Mouse (Mus musculus): ENCODE measurements around the gene Papln. TPM values are rescaled to one million over a fixed set of nuclear protein-coding genes. Genes with fewer than 3 reads are reported as not detected.
A peak's percentile ranks its signal among the peaks of the same experiment; 100 is the strongest.

Papln gene
- 1 to 10 TPM; 5.3 to 5.7 TPM for total RNA-seq (2021)
- long read RNA-seq, experiment 1, partial matches to known transcripts = 2 of 2 reads
- long read RNA-seq, experiment 1, other reads (novel, unspliced or antisense) = 0 of 2 reads
- long read RNA-seq, experiment 2, full-length matches to known transcripts = 1 of 2 reads
- long read RNA-seq, experiment 2, partial matches to known transcripts = 1 of 2 reads
- long read RNA-seq, experiment 2, other reads (novel, unspliced or antisense) = 0 of 2 reads

DNA sequence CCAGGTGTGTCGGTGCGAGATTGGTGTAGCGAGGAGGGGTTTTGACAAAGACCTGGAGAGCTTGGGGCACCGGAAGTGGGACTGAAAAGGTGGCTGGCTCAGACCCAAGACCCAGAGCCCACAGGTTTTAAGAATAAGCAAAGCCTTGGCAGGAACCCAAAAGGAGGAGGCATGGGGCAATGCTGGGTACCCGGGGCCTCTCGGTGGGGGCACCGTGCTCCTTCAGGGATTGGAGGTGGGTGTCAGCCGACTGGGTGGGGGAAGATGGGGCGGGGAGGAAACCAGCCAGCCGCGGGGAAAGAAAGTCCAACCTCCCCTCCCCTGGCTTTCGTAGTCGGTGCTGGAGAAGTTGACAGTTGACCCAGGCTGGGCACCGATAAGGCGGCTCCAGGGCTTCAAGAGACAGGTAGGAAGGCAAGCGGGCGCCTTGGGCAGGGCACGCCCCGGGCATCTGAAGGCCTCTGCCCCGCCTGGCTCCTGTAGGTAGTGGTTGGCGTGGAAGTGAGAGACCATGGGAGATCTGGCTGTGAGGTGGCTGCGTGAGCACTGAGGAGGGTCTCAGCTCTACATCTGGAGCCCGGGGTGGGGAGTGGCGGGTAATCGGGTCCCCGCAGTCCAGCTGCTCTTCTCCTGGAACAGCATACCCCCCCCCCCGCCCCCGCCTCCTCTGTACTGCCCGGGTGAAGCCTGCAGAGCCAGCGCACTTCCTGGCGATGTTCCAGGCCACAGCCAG lies at the start of gene Papln:
Gene Papln (plus strand): TSS at position 324 of the 733 bp plus-strand sequence.
- DNase-seq = peak; percentile 19 to 33

DNA sequence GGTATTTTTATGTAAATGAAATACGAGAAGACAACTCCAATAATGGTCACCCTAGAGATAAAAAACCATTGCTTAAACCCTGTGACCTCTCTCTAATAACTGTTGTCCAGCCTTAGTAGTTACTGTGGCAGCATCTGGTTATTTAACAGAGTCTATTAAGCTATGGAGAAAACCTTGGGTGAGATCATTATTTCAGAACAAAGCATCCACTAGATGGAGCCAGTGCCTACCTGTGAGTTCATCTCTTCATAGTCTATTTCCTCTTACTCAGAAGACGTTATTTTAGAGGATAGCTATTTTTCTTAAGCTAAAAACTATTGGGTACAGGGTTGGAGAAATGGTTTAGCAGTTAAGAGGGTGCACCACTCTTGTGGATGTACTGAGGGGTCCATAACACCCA lies 49.7 kb upstream of the Papln start:
- peak; percentile 47 to 76 for DNase-seq

DNA sequence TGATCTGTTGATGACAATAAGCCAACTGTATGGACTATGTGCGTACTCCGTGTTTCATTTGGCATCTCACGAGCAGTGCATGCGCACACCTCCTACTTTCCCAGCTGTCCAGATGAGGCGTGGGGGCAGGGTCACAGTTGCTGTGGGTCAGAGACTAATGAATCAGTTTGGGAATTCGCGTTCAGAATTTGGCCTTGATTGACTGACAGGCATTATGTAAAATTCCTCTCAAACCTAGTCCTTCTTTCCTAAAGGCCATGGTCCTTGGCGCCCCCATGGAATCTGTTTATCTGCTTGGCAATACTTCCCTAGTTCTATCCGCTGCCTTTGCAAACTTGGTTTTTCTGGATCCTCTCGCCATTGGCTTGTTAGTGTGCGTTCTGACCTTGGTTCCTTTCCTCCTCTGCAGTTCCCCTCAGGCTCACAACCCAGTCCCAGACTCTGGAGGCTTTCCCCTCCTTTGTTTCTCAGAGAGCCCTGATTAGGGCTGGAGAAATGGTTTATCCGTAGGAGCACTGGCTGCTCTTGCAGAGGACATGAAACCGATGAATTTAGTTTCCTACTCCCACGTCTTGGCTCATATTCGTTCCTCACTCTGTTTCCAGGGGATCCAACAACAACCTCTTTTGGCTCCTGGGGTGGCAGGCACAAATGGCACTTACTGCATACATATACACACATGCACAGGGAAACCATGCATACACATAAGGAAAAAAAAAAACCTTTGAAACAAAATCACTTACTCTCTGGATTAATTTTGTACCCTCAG lies 46.8 kb upstream of the Papln start:
- peak in 1 of 2 experiments; percentile 26 for DNase-seq

DNA sequence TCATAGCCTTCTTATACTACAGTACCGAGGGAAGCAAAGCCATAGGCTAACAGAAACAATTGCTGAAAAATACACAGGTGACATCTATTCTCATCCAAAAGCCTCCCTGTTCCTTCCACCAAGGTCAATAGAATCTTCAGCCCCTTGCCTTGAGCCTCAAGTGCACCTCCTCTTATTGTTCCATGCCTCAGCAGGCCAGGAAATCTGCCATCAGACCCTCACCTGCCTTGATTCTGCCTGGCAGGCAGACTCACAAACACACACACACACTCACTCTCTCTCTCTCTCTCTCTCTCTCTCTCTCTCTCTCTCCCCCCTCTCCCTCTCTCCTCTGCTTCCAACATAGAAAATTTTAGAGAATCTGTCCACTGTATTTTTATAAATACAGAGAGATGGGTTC lies 44.0 kb upstream of the Papln start:
- no peak for DNase-seq

- DNase-seq = no peak
These were observed 42.2 kb upstream of the Papln start for GRCm38 (mm10) chr12:83721281-83721680.

GRCm38 (mm10) chr12:83723037-83723436 lies 40.4 kb upstream of the Papln start:
- no peak for DNase-seq

- DNase-seq = no peak
These were observed 36.7 kb upstream of the Papln start for GRCm38 (mm10) chr12:83726510-83727308.

- no peak for DNase-seq
These were observed 31.2 kb upstream of the Papln start for GRCm38 (mm10) chr12:83732225-83732624.

DNA sequence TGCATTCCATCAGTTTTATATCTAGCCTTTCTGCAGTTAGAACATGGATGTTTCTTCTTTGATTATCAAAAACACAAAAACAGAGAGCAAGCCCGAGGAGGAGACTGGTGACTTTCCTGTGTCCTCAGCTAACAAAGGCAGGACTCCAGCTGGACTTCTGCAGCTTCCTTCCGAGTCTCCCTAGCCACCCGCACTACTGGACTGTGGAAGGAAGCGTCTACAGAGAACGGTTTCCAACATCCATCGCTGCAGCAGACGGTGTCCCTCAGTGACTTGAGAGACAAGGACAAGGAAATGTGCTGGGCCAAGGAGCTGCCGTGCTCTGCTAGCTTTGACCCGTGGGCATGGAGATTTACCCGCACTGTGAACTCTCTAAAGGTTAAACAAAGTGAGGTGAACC lies 29.4 kb upstream of the Papln start:
- peak in 1 of 2 experiments; percentile 61 for DNase-seq

- DNase-seq = peak in 1 of 2 experiments; percentile 10
These were observed 27.2 kb upstream of the Papln start for GRCm38 (mm10) chr12:83736236-83736635.

DNA sequence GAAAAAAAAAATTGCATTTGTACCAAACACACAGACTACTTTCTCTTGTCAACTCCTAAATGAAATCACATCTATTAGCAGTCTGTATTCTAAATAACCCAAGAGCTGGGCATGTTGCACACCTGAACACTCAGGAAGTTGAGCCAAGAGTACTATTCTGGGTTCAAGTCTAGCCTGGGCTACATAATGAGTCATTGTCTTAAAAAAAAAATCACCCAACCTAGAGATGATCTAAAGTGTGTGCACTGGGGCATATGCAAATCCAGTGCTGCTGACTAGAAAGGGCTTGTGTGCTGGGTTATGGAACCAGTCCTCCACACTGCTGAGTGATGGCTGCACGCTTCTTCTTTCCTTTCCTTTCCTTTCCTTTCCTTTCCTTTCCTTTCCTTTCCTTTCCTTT lies 24.8 kb upstream of the Papln start:
- DNase-seq = no peak

GRCm38 (mm10) chr12:83741722-83742121 lies 21.7 kb upstream of the Papln start:
- no peak for DNase-seq

DNA sequence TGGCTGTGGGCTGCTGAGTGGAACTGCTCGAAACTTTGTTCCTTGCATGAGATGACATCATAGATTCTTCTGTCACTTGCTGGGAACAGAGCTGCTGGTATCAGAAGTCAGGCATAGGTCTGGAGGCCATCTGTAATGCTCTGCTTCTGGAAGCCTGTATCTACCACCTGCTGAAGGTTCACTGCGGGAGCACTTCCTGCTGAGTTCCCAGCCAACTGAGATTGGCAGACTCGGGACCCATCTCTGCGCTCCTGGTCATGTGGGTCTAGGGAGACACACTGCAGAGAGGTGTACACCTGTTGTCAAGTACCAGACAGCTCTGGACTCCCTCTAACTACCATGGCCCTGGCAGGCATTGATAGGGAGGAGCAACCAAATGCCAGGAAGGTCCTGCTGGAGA lies 20.6 kb upstream of the Papln start:
- no peak for DNase-seq

DNA sequence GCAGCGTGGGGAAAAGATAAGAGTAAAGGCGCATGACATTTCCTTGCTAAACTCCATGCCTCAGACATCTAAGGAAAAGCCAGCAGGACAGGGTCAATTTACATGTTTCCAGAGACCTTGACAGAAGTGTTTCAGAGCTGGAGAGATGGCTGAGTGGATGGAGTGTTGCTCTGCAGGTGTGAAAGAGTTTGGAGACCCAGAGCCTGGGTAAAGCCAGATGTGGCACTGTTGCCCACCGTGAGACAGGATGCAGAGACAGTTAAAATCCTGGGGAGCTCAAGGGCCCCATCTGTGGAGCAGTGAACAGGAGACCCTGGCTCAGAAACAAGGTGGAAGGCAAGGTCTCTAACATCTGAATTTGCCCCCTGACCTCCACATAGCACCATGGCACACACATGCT lies 19.7 kb upstream of the Papln start:
- no peak for DNase-seq

- no peak for DNase-seq
These were observed 14.2 kb upstream of the Papln start for GRCm38 (mm10) chr12:83749186-83749585.

- DNase-seq = peak; percentile 33 to 46
These were observed 10.9 kb upstream of the Papln start for GRCm38 (mm10) chr12:83752495-83752894.

- no peak for DNase-seq
These were observed 4.7 kb upstream of the Papln start for GRCm38 (mm10) chr12:83758735-83759134.

- DNase-seq = no peak
These were observed 3.2 kb upstream of the Papln start for GRCm38 (mm10) chr12:83760201-83760600.

DNA sequence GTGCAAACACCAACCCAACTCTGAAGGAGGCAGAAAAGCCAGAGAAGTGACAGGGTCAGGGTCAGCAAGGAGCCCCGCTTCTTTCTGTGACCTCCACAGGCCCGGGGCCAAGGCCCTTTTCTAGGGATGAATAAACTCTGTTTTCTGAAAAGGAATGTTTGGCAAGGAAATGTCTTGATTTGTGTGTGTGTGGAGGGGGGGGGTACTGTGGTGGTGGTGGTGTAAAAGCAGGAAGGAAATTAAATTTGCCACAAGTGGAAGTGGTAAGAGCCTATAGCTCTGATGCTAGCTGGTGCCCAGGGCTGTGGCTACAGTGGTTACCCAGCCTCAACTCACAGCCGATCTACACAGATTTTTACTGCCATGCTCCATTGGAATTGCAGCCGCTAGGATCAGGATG lies 728 bp upstream of the Papln start:
- peak in 1 of 2 experiments; percentile 38 for DNase-seq

DNA sequence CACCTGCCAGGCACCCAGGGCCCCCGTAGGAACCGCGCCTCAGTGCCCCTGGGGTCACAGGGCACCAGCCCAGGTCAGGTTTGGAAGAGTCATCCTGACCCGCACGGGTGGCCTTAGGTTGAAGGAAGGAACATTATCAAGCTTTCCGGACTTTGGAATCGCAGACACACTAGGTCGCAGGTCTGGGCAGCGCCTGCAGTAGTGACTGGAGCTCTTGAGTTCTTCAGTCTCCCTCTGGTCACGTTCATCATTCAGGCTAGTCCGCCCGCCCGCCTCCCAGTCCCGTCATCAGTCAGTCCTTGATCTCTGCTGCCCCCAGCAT lies 571 bp downstream of the Papln start:
- peak in 1 of 2 experiments; percentile 32 for DNase-seq

DNA sequence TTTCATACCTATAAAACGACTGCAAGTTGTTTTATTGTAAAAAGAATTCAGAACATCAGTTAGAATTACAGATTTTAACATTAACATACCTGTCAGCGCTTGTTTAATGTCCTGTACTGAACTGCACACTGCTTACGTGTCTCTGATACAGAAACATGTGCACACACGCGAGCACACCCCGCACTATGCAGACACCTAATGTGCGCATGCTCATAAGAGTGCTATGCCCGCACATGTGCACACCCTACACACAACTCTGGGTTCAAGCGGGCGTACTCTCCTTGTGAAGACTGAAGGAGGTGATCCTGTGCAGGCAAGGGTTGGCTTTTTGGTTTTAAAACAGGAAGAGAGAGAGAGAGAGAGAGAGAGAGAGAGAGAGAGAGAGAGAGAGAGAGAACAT lies 1.1 kb downstream of the Papln start:
- DNase-seq = no peak

GRCm38 (mm10) chr12:83765965-83766603 lies 2.6 kb downstream of the Papln start:
- DNase-seq = no peak
